Mouse (Mus musculus): ENCODE measurements at regions not wholly inside any gene's neighbourhood (a gene's known extent, or its start where the extent isn't known, plus 50 kb on each side); places are given as distances from the start of the nearest gene placed in this dataset.

DNA sequence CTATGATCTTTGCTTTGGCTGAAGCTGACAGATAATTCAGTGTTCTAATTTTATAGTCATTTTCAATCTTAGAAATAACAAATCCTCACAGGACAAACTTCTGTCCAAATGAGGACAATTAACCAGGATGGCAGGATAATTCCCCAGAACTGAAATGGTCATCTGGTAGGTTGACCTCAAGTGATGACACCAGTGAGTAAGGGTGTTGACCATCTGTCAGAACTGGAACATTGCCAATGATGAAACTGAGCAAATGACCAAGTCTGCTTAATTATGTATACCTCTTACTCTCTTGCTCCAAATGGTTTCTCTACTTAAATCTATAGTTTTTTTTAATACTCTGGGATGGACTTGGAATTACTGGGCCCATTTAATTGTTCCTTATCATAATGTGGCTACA is 1336.9 kb upstream of the Tenm3 start:
- DNase-seq: no peak

DNA sequence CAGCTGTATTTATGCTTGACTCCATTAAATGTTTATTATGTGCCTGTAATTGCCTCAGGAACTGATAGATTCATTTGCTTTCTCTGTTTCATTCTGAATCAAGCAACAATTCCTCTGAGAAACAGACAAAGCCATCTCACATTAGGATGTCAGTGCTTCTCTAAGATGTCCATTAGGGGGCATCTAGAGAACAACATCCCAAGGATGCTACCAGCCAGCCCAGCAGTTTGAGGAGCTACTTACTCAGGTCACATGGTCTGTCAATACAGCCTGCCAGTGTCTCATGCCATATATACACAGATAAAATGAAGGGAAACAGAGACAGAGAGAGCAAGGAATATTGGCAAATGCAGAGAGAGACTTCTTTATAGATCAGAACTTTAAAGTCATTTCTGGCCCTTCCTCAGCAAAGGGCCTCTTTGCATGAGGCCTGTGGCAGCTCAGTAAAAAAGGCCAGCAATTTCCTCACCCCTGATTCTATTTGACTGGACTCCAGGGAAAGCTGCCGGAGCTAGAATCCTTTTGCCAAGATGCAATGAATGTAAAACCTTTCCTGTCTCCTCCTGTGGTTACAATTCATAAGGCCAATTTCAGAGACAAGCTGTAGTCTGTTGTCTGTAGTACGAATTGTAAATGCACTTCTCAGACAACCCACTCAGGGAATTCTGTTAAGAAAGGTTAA is 1321.2 kb upstream of the Tenm3 start:
- no peak for DNase-seq

- DNase-seq: peak; percentile 24
These were observed 1317.3 kb upstream of the Tenm3 start for GRCm38 (mm10) chr8:50161076-50161475.

DNA sequence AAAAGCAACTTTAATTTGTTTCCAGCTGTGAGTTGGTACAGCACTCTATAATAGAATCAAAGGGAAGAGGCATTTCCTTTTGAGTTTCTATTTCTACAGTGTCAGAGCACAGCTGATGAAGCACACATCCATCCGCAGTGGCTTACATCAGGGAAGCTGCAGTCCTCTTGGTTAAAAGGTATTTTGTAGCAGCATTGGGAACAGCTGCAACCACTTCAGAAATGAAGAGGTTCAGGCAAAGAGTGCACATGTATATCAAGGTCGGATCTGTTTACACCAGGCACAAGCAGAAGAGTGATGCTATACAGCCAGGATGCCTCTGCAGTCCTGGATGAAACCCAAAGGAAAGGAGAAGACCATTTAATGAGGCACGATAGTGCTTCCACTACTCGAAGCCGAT is 1316.6 kb upstream of the Tenm3 start:
- DNase-seq: no peak

DNA sequence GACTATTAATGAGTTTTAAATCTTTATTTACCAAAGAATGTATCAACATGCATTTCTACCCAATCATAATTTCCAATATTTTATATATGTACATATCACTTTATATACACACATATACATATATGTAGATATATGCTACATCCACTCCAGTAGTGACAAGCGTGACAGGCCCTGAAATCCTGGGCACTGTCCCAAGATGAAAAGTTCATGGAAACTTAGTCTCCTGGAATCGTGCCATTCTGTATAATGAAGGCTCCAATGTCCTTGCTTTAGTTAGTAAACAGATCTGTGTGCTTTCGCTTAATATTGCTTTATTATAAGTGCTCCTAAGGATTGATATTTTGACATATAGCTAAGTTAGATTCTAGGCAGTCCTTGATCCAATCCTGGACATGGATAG is 1296.1 kb upstream of the Tenm3 start:
- DNase-seq: no peak

- DNase-seq: peak; percentile 14
These were observed 1276.3 kb upstream of the Tenm3 start for GRCm38 (mm10) chr8:50120041-50120440.

GRCm38 (mm10) chr8:50082378-50082777 is 1238.6 kb upstream of the Tenm3 start:
- DNase-seq: no peak

DNA sequence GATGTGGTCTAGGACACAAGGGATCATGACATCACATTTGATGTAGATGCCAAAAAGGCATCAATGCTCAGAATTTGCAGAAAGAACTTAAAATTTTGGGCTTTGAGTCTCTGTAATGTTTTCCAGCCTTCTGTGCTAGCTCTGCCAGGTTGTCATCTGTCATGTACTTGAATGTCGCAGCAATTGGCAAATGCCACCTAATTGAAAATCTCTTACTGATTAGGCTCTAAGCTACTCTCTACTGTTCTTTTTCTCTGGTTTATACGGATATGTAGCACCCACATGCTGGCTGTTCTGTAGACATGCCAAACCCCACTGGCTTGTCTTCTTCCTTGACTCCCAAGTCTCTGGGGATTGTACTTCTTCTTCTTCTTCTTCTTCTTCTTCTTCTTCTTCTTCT is 1193.3 kb upstream of the Tenm3 start:
- peak; percentile 62 for DNase-seq

DNA sequence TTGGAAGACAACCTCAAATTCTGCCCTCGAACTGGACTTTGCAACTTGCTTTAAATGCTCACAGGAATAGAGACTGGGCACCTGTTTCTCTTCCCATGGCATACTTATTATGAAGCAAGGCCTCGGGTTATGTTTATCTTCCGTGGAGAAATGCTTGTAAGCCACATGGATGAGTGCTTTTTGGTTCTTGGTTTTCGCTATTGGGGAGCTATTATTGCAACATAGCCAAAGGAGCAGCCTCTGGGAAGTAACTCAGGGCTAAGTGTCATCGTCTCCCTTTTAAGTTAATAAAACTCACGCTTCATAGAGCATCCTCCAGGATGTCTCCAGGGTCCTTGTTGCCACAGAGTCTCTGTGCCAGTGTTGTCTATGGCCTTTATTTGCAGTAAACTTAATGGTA is 1183.8 kb upstream of the Tenm3 start:
- no peak for DNase-seq

- no peak for DNase-seq
These were observed 1163.8 kb upstream of the Tenm3 start for GRCm38 (mm10) chr8:50007546-50007945.

- no peak for DNase-seq
These were observed 1160.5 kb upstream of the Tenm3 start for GRCm38 (mm10) chr8:50004254-50004653.

- DNase-seq: no peak
These were observed 1159.9 kb upstream of the Tenm3 start for GRCm38 (mm10) chr8:50003641-50004040.

- no peak for DNase-seq
These were observed 1154.7 kb upstream of the Tenm3 start for GRCm38 (mm10) chr8:49998281-49999037.
